Mouse (Mus musculus): ENCODE results near the gene Tmem150b. TPM values are rescaled to one million over a fixed set of nuclear protein-coding genes. Genes with fewer than 3 reads are reported as not detected.
A peak's percentile ranks its signal among the peaks of the same experiment; 100 is the strongest.

Gene Tmem150b
- polyA plus RNA-seq, 1 experiment, result 0.04 TPM

DNA sequence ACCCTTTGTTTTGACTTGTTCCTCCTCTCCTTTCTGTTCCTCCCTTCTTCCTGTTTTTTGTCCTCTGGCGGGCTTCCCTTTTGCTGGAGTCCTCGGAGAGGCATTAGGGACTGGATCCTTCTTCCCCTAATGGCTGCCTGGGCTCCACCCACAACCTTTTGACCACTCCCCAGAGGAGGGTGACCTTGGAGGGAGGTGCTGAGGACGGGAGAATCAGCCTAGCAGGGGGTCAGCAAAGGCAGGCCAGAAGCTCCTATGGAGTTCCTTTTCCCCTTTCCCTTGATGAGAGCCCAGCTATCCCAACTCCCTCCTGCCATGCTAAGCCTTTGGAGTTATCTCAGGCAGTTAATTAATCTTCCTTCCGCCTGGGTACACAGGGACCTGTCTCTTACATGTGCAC lies 16.1 kb upstream of the Tmem150b start:
- no peak for TF ChIP-seq GATA1 (IDR thresholded peaks at IDR 0.05; ENCODE audit: low read length)

DNA sequence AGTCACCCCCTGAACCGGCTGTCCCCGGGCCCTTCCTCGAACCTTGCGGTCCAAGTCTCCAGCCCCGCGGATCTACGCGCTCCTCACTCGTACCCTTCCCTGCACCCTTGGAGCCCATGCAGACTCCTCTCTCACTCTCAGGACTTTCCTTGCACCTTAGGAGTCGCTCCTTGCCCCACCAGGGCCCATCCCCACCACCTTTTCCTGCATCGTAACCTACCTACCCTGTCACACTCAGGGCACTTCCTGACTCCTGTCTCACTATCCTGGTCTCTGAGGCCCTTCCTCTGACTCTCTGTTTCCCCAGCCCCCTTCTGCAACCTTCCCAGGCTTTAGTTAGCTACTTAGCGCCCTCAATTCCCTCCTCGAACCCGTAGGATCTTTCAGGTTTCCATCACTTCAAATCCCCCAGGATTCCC lies 15.3 kb upstream of the Tmem150b start:
- TF ChIP-seq GATA1 (IDR thresholded peaks at IDR 0.05; ENCODE audit: low read length), result no peak

DNA sequence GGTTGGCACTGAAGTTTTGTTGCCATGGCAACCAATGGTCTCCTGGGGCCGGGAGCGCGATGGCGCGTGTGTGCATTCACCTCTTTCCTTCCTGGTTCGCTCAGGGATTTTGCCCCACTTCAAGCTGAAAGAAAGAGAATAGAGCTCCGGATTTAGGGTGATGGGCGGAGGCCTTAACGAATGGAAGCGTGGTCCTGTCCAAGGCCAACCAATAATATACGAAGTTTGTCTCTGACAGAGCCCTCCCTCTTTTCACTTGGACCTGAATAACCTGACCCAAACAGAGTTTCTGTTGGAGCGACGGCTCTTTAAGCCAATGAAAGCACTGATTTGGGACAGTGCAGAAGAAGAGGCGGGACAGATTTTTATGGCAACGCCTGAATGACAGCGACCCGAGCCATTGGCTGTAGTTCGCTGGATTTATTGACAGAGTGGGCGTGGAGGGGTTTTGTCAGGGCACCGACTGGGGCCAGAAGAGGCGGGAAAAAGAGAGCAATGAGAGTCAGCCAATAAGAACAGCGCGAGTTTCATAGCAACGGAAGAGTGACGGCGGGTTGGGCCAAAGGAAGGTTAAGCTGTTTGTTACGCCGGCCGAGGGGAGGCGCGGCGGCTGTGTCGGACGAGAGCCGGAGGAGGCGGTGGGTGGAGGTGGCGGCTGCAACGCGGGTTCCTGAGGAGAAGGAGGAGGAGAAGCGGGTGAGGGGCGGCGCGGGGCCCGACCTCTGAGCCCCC lies 14.7 kb upstream of the Tmem150b start, which contains the start of gene Kmt5c:
Kmt5c (plus strand) TSS at position 572 of the 732 bp plus-strand sequence.
- no peak for TF ChIP-seq GATA1 (IDR thresholded peaks at IDR 0.05; ENCODE audit: low read length)

DNA sequence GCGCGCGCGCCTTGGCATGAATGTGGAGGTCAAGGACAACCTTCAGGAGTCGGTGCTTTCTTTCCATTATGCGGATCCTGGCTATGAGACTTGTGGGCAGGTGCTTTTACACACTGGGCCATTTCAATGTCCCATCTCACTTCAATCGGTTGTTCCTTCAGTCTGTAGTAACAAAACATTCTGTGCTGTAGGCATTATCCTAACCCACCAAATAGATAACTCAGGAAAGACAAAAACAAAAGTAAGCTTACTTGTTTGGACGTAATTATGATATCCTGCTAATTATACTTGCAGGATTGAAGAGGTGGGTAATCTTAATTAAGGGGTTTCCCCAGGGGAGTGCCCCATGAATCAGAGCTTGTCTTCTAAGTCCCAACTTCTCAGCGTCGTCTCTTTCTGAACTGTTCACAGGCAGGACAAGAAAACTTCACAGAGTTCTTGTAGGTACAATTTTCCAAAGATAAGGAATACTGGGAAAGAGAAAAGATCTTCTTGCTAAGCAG lies 14.0 kb upstream of the Tmem150b start:
- TF ChIP-seq GATA1 (IDR thresholded peaks at IDR 0.05; ENCODE audit: low read length), result no peak

DNA sequence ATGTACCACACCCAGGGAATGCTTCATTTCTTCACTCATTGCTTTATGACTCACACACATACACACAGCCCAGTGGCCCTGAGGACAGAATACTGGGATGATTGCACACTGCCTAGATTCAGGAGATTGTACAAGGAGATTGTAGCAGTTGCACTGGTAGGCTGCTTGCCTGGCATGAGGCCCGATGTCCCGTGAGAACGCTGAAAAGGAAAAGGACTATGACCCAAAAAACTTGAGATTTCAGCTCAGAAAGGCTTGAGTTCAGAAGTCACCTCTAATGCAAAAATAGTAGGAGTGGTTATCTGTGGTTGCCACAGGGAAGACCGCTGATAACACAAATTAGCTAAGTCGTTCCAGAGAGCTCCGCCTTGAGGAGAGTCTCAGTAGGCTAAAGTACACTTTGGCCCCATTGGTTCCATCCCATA lies 7.9 kb upstream of the Tmem150b start:
- peak; percentile 76 for TF ChIP-seq GATA1 (IDR thresholded peaks at IDR 0.05; ENCODE audit: low read length)

DNA sequence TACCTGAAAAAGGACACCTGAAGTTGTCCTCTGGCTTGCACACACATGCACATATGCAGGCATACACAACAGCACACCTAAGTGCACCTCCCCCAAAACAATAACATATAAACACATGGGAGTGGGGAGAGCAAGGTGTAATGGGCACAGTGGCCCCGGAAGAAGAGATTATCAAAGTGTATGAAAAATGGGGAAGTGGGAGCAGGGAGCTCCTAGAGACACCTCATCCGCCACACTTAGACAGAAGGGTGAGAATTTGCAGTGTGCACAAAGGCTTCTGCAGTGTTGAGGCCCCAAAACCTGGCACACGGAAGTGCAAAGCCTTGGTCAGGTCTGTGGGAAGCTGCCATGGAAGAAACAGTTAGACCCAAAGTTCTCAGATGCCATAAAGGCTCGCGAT lies 6.0 kb upstream of the Tmem150b start:
- TF ChIP-seq GATA1 (IDR thresholded peaks at IDR 0.05; ENCODE audit: low read length), result no peak

DNA sequence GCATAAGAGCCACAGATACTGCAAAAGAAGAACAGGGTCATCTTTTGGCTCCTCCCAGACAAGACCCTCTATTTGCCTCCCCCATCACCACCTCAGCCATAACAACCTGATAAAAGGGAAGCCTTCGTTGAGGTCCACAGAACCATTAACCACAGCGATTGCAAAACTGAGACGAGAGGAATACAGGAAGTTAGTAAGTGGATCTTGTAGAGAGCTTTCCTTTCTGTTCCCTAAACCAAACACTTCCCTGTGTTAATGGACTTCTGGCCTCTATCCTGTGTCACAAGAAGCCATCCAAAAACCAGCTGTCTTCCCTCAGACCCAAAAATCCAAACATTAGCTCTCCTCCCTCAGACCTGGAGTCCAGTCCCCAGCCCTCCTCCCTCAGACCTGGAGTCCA lies 690 bp downstream of the Tmem150b start:
- TF ChIP-seq GATA1 (IDR thresholded peaks at IDR 0.05; ENCODE audit: low read length), result no peak

DNA sequence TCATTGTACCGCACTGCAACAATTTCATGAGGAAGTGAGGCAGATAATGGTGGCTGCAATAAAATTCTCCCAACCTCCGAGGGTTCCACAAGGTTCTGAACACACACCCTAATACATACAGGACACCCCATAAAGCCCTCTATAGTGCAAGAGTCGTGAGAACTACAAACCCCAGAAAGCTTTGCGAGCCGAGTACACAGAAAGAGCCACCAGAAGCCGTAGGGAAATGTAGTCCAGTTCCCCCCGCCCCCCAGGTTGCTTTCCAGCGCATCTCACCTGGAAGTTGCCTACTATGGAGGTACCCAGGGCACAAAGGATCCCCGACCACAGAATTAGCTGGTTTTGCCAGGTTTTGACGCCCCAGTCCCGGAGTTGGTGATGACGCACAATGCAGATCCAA lies 1.5 kb downstream of the Tmem150b start:
- TF ChIP-seq GATA1 (IDR thresholded peaks at IDR 0.05; ENCODE audit: low read length), result no peak

DNA sequence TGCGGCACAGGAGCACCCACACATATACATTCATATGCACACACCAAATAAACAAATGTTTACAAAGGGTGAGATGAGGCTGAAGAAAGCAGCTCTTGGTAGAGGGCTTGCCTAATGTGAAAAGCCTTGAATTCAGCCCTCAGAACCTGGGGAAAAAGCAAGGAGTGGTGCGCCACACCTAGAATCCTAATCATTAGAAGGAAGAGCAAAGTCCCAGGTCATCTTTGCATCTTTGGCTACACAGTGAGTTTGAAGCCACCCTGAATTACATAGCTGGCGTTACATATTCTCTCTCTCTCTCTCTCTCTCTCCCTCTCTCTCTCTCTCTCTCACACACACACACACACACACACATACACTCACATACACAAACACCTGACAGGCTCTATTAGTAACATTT lies 5.8 kb downstream of the Tmem150b start:
- TF ChIP-seq GATA1 (IDR thresholded peaks at IDR 0.05; ENCODE audit: low read length), result no peak

DNA sequence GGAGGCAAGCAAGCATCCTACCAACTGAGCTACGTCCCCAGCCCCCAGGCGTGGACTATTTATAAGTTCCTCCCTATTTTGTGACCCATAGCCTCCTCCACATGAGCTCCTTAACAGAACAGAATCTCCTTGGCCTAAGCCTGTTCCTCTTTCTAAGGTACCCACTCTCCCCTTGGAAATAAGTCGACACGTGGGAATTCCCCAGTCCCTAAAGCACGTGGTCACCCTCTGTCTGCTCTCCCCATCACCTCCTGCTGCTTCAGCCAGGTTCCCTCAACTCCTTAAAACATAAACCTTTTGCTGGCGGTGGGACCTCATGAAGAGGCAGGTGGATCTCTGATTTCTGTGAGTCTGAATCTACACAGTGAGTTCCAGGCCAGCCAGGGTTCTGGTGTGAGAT lies 8.1 kb downstream of the Tmem150b start:
- no peak for TF ChIP-seq GATA1 (IDR thresholded peaks at IDR 0.05; ENCODE audit: low read length)

DNA sequence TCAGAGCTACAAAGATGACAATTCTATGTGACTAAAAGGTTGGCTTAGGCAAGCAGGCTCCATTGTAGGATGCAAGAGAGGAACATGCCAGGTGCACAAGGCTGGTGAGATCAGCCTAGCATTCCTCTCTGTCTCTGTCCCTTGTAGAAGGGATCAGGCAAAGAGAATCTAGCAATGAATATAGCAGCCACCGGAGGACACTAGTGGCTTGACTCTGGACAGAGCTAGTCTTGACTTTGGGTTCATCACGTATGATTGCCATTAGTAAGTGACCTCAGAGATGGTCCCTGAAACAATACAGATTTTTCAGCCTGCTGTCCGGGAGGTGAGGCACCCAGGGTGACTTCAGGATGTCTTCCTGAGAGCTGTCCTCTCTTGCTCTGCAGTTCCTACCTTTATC lies 12.5 kb downstream of the Tmem150b start:
- TF ChIP-seq GATA1 (IDR thresholded peaks at IDR 0.05; ENCODE audit: low read length), result no peak

DNA sequence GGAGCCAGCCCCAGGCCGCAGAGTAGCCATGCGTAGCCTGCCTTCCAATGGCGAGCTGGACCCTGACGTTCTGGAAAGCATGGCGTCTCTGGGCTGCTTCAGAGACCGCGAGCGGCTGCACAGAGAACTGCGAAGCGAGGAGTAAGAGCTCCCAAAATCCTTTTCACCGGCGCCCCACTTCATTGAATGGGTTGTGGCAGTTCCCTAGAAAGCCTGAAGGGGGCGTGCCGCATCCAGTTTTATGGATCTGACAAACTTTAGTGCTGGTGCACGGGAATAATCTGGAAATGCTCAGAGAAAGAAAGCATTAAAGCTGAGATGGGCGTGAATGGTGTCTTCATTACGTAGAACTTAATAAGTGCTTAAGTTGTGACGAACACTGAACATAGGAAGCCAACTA lies 20.0 kb downstream of the Tmem150b start:
- no peak for TF ChIP-seq GATA1 (IDR thresholded peaks at IDR 0.05; ENCODE audit: low read length)

DNA sequence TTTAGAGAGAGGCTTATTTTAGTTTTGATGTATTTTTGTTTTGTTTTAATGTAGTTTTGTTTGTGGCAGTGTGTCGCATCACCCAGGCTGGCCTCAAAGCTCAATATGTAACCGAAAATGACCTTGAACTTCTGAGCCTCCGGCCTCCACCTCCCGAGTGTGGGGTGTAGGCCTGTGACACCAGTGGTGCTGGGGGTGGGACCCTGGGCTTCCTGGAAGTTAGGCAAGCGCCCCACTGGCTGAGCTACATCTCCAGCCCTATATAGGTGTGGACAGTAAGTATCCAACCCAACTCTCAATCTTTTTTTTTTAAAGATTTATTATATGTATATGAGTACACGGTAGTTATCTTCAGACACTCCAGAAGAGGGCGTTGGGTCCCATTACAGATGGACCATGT lies 21.9 kb downstream of the Tmem150b start:
- no peak for TF ChIP-seq GATA1 (IDR thresholded peaks at IDR 0.05; ENCODE audit: low read length)

DNA sequence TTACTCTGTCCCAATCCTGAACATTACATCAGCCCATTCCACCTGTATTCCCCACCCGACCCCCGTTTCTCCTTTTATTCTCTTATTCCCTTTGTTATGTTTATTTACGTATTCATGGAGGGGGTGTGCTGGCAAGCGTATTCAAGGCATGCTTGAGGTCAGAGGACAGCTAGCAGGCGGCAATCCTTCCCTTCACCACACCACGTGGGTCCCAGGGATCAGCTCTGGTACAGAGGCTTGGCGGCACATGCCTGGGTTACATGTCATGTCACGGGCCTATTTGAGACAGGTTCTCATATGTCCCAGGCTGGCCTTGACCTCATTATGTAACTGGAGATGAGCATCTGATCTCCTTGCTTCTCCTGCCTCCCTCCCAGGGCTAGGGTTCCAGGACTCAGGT lies 22.7 kb downstream of the Tmem150b start:
- TF ChIP-seq GATA1 (IDR thresholded peaks at IDR 0.05; ENCODE audit: low read length), result no peak

DNA sequence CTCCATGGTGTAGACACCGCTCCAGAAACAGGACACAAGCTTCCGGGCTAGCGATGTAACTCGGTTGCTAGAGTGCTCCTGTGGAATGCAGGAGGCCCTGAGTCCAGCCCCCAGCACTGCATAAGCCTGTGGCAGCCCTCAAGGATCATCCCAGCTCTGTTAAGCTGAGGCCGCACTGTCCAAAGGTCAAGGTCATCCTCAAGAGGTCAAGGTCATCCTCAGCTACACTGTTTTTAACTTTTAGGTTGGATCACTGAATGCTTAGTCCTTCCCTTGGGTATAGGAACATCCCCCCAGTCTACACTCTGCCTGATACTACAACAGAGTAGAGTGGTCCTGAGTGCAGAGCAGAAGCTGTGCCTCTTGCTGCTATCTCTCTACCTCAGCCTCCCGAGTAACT lies 32.0 kb downstream of the Tmem150b start:
- TF ChIP-seq GATA1 (IDR thresholded peaks at IDR 0.05; ENCODE audit: low read length), result no peak

DNA sequence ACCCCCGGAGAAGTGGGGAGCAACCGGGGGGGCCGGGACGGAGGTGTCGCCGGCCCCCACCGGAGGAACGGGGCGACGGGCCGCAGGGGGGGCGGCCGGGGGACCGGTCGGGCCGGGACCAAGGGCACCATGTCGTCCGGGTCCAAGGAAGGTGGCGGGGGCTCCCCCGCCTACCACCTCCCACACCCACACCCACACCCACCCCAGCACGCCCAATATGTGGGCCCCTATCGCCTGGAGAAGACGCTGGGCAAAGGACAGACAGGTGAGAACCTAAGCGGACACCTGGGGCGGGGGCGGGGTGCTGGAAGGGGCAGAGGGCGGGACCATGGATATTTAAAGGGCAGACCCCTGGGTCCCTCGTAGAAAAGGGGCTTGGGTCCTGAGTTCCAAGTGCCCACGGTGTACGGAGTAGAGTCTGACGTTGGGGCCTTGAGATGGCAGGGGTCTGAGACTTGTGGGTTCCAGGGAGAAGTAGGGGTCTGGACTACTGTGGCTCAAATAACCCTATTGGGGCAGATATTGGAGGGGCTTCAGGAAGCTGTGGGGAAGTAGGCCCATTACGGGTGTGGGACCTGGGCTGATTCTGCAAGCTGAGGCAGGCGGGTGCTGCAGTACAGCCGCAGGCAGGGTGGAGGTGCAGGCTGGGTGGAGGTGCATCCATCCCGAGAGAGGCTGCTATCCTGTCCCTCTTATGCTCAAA lies 33.9 kb downstream of the Tmem150b start:
- TF ChIP-seq GATA1 (IDR thresholded peaks at IDR 0.05; ENCODE audit: low read length), result no peak

DNA sequence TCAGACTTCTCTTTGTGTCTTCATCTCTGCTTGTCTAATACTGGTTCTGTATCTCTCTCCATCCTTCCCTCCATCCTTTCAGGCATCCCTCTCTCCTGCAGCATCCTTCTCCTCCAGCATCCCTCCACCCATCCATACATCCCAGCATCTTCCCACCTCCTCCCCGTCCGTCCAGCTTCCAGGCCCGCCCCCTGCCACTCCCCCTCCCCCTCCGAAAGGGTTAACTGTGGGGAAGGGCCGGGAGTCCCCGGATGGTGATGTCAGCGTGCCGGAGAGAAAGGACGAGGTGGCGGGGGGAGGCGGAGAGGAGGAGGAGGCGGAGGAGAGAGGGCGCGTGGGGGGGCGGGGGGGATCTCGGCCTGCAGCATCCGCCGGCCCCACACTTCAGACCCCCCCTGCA lies 34.7 kb downstream of the Tmem150b start, which contains the start of gene Brsk1:
Brsk1 (plus strand) TSS at position 218 of the 400 bp plus-strand sequence.
- no peak for TF ChIP-seq GATA1 (IDR thresholded peaks at IDR 0.05; ENCODE audit: low read length)
